Mouse (Mus musculus) CH12.LX (cell line): ENCODE results near the gene Slit2.

Experiments used
- BHLHE40 ChIP-seq: IDR thresholded peaks from 2 replicates; pipeline ENCODE4 v1.6.1; 2011; ENCODE audit warnings: mild to moderate bottlenecking, low read depth, low read length, improper control_type of control experiment
- CHD2 ChIP-seq: IDR thresholded peaks from 2 replicates; pipeline ENCODE4 v1.6.1; 2011; ENCODE audit warnings: low read length, improper control_type of control experiment
- CTCF ChIP-seq, 2 experiments: IDR thresholded peaks in 1 of 2; conservative IDR thresholded peaks in 1 of 2; 2 replicates each; pipeline ENCODE4 v1.5.1; 2011 to 2012; ENCODE audit warnings: low read depth in 2 of 2, low read length in 2 of 2, improper control_type of control experiment in 1 of 2, inconsistent platforms in 1 of 2, mild to moderate bottlenecking in 1 of 2, moderate library complexity in 1 of 2
- HCFC1 ChIP-seq: IDR thresholded peaks from 2 replicates; pipeline ENCODE4 v1.6.1; 2012; ENCODE audit warnings: low read depth, mild to moderate bottlenecking, inconsistent platforms, low read length, improper control_type of control experiment
- KAT2A ChIP-seq: IDR thresholded peaks from 2 replicates; pipeline ENCODE4 v1.6.1; 2012; ENCODE audit warnings: low read length, improper control_type of control experiment, inconsistent platforms; ENCODE audit not compliant: insufficient replicate concordance
- MAX ChIP-seq: IDR thresholded peaks from 2 replicates; pipeline ENCODE4 v1.6.1; 2011; ENCODE audit warnings: low read length, improper control_type of control experiment
- POLR2A ChIP-seq: IDR thresholded peaks from 2 replicates; pipeline ENCODE4 v1.6.1; 2011; ENCODE audit warnings: low read depth, mild to moderate bottlenecking, improper control_type of control experiment, low read length
- TCF12 ChIP-seq: IDR thresholded peaks from 2 replicates; pipeline ENCODE4 v1.6.1; 2014; ENCODE audit warnings: low read depth, mild to moderate bottlenecking, inconsistent platforms, low read length, improper control_type of control experiment
- USF2 ChIP-seq: conservative IDR thresholded peaks from 2 replicates; pipeline ENCODE4 v1.6.1; 2011; ENCODE audit warnings: low read depth, low read length, improper control_type of control experiment
- ZC3H11A ChIP-seq: IDR thresholded peaks from 2 replicates; pipeline ENCODE4 v1.6.1; 2012; ENCODE audit warnings: low read depth, mild to moderate bottlenecking, inconsistent platforms, low read length, improper control_type of control experiment

GRCm38 (mm10) chr5:48327652-48328051 lies 344.7 kb downstream of the Slit2 start, which contains the start of gene 5730480H06Rik:
- TF ChIP-seq KAT2A (no peak), CTCF (conservative IDR thresholded peaks at IDR 0.05 in 1 of 2, IDR thresholded peaks at IDR 0.05 in 1 of 2; ENCODE audit: low read depth in 2 of 2, low read length in 2 of 2) (no peak), POLR2A (no peak), CHD2 (no peak), BHLHE40 (no peak), USF2 (no peak), ZC3H11A (no peak), TCF12 (no peak), MAX (no peak), HCFC1 (no peak)
